Mouse (Mus musculus) lung, postnatal 14 days (tissue): ENCODE results near the gene Tmem136.

Experiments used
- DNase-seq: peaks from one replicate; pipeline ENCODE4 v3.0.0; 2021

Tmem136 gene

GRCm38 (mm10) chr9:43108081-43108480, 8.3 kb downstream of the Tmem136 start:
- no peak for DNase-seq

- no peak for DNase-seq
Observed at GRCm38 (mm10) chr9:43107555-43107954, 8.8 kb downstream of the Tmem136 start.

GRCm38 (mm10) chr9:43107187-43107517, 9.2 kb downstream of the Tmem136 start, which contains the start of gene Arhgef12:
TSS of gene Arhgef12 (minus strand) at chr9:43107239.
- DNase-seq: peak; percentile 72

- DNase-seq: peak; percentile 39
Observed at GRCm38 (mm10) chr9:43106426-43107186, 9.8 kb downstream of the Tmem136 start.

DNA sequence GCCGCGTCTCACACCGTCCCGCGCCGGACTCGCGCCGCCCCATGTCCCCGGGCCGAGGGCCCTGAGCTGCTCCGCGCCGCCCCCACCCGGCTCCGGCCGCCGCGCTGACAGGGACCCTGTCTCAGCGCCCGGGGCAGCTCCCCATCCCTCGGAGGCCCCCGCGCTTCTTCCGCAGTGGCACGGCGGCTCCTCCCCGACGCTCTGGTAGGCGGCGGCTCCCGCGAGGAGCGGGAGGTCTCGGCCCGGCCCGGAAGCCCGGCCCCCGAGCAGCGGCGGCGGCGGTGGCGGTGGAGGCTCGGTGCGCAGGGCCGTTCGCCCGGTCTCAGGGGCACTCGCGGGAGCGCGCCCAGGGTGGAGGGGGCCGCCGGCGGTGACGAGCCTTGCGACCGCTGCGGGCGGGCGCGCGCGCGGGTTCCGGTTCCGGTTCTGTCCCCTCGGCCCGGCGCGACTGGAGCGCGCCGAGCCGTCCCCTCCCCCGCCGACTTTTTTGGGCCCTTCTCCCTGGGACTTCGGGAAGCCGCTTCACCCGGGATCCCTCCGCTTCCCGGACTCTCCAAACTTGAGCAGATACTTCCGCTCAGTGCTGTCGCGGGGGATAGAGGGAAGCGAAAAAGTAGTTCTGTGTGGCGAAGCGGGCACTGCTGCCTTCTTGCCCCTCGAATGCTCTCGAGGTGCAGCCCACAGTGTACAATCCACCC, 10.6 kb downstream of the Tmem136 start:
- DNase-seq: peak; percentile 94

DNA sequence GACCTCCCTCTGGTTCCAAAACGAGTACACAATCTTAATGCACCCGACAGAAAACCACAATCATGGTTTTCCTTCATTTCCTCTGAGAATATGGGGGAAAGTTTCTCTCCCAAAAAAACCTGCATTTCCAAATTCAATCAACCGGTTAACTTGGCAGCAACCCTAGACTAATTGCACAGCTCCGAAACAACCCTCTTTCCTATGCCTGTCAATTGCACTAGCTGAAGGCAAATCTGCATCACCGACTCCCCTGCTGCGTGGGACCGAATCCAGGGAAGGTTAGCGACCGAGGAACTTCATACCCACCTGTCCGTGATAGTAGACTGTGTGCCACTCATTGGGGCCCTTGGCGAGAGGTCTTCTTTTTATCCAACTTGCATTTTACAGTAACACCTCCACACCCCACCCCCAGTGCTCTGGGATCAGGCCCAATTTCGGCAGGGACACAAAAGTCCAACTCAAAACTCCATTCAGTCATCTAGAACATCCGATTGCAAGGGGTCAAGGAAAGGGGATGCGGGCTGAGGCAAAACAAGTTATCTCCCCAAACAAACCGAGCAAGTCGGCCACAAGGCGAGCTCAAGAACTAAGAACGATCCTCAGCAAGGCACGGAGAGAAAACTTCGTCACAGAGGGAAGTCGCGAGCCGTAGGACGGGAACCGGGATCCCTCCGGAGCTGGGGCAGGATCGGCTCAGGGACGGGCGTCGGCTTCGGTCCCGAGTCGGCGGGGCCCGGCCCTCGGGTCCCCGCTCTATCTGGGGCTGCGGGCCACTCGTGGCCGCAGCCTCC, 11.3 kb downstream of the Tmem136 start:
- peak; percentile 31 for DNase-seq

GRCm38 (mm10) chr9:43104526-43104872, 11.9 kb downstream of the Tmem136 start:
- DNase-seq: no peak

DNA sequence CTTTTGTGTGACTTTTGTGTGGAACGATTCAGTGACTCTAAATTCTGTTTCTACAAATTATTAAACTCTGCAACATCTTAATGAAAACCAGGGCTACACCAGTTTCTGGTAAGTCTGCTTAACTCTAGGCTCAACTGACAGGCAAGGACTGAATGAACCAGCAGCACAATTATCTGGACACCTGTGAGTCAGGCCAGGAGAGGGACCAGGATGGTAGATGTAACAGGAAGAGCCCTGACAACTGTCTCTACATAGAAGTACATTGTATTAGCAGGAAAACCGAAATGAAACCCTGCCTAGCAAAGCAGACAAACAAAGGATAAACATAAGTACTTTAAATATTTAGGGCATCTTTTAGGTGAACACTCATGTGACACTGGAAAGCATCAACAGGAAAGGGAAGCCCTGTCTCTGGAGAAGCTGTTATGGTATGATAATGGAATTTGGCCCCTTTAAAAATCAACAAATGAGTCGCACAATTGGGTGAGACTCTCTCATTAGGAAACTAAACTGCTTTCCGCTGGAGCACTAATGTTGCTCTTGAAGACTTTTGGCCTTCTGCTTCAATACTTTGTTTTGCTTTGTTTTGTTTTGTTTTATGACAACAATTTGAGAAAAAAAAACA, 12.6 kb downstream of the Tmem136 start:
- no peak for DNase-seq

- no peak for DNase-seq
Observed at GRCm38 (mm10) chr9:43102931-43103330, 13.4 kb downstream of the Tmem136 start.

GRCm38 (mm10) chr9:43101936-43102595, 14.3 kb downstream of the Tmem136 start:
- DNase-seq: peak; percentile 32

DNA sequence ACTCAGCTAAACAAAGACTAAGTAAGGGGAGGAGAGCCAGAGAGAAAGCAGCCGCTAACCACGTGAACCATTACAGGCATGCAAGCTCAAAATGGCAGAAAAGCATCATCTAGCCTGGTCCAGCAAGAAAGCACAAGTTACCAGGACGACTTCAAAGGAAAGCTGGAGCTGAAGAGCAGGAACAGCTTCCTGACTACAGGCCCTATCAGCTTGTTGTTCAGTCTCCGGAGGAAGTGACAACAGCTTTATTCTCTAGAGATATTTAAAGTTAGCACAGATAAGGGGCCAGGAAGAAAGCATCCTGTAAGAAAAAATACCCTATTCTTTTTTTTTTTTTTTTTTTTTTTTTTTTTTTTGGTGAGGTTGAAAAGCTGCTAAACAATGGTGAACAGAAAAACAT, 17.4 kb downstream of the Tmem136 start:
- DNase-seq: no peak

DNA sequence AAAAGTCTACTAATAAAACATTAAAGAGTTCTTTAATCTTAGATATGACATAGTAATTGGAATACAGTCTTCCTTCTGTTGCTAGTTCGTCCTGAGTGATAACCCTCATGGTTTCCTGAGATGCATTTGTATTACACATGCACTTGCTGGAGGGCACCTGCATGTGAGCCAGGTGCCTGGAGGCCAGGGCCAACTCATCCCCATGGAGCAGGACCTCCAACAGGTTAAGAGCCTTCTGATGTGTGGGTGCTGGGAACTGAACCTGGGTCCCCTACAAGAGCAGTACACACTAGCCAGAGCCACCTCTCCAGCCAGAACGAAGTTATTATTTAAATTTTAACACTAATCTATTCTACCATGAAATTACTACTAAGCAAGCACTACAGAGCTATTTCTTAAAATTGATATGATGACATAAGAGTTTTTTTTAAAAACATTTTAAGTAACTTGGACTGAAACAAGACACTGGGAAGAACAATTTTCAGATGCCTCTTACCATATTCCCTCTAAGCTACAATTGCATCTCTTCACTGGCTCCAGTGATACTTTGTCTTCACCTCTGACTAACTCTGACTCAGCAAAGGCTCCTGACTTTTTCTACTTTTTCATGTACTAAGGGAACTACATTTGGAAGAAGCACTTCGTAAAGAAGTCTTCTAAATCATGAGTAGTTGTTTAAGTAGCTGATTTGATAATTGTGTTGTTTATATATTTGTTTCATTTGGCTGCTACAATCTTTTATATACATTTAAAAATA, 18.4 kb downstream of the Tmem136 start:
- DNase-seq: no peak

DNA sequence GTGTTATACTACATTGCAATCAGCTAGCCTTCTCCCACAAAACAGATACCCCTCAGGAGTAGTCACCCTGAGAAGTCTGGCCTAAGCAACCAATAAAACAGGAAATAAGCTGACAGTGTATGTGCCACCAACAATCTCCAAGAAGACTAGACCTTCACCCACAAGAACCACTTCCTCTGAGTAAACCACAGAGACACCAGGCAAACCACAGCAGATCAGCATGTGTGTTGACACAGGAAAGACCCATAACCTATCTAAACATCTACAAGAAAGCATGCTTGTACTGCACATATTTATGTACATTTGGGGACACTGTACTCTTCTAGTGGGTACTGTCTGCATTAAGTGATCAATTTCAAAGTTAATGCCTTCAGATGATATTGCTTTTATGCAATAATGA, 20.0 kb downstream of the Tmem136 start:
- no peak for DNase-seq

DNA sequence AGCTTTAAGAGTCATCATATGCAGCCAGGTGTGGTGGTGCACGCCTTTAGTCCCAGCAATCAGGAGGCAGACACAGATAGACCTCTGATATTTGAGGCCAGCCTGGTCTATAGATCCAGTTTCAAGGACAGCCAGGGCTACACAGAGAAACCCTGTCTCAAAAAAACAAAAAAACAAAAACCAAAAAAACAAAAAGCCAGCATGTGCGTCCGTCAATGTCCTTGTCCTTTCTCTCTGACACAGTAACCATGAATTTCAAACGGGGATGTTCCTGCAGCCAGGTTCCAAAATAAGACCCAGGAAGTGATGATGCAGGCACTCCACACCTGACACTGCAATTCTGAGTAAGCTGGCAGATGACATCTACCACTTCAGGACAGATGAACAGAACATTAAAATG, 21.5 kb downstream of the Tmem136 start:
- no peak for DNase-seq

DNA sequence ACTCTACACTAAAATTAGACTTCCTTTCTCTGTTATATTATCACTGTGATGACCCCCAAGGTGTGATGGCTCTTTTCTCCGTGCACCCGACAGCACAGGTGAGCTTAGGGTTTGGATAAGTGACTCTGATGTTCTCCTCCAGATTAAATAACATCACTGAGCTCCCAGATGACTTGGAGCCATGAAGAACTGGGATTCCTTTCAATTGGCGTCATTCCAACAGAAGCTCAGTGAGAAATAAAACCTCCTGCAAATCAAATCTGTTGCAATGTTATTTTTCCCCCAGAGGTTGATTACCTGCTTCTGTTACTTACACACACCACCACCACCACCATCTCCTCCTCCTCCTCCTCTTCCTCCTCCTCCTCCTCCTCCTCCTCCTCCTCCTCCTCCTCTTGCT, 22.6 kb downstream of the Tmem136 start:
- DNase-seq: peak; percentile 28

DNA sequence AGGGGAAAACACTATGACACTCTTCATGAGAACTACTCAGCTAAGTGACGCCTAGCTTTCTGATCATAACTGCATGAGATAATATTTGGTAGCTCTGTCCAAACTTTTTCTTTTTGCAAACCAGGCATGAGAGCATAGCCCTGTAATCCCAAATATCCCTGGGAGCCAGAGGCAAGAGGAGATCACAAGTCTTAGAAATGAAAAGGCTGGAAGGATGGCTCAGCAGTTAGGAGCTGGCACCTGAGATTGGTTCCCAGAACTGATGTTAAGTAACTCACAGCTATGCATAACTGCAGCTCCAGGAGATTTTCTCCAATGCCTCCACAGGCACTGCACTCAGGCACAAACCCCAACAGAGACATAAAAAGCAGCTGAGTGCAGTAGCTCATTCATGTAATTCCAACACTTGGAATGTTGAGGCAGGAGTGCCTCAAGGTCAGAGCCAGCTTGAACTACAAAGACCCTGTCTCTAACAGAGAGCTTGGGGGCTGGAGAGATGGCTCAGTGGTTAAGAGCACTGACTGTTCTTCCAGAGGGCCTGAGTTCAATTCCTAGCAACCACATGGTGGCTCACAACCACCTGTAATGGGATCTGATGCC, 30.6 kb downstream of the Tmem136 start:
- DNase-seq: no peak

- DNase-seq: no peak
Observed at GRCm38 (mm10) chr9:43084496-43085362, 31.6 kb downstream of the Tmem136 start.

- no peak for DNase-seq
Observed at GRCm38 (mm10) chr9:43083441-43084055, 32.8 kb downstream of the Tmem136 start.

DNA sequence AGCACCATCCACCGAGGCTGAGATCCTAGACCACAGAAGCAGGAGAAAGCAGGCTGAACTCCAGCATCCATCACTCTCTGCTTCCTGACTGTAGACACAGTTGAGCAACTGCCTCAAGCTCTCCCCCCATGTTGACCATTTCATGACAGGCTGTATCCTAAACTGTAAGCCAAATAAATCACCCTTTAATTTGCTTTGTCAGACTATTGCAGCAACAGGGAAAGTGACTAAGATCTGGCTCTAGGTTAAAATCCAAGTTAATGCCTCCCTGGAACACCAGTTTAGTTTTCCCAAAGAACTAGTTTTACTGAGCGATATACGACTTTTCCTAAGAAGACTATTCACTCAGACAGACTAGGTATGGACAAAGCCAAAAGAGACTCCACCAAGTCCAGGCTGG, 37.7 kb downstream of the Tmem136 start:
- DNase-seq: no peak

DNA sequence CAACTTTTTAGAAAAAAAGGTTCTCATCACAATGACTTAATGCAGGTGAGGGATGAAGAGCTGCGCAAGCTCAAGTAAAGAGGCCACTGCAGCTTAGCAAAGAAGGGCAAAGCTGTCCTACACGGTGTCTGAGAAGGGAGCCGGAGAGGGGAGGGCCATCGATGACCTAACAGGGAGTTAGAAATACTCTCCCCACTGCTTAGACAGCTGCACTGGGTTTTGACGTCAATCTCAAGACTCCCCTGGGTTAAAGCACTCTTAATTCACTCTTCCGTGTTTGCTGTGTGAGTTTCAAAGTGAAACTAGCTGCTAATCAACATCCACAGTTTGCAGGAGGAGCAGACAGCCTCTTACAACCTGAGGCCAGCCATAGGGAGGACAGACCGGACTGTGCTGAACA, 40.2 kb downstream of the Tmem136 start:
- DNase-seq: no peak
